Mouse (Mus musculus) retina, adult 2 months (tissue): Measurements from ENCODE around the gene Rpusd4.

ENCODE experiments used
- DNase-seq: peaks from one replicate; pipeline ENCODE4 v3.0.0-alpha.2; 2012; ENCODE audit warnings: low read depth, low spot score

Gene Rpusd4

GRCm38 (mm10) chr9:35286351-35286750 lies 18.7 kb downstream of the Rpusd4 start:
- no peak for DNase-seq

GRCm38 (mm10) chr9:35289992-35290391 lies 22.3 kb downstream of the Rpusd4 start:
- DNase-seq, result no peak

GRCm38 (mm10) chr9:35290417-35290816 lies 22.8 kb downstream of the Rpusd4 start:
- no peak for DNase-seq

- no peak for DNase-seq
Measured at GRCm38 (mm10) chr9:35290916-35291315, 23.3 kb downstream of the Rpusd4 start.

GRCm38 (mm10) chr9:35293465-35293864 lies 25.8 kb downstream of the Rpusd4 start:
- DNase-seq, result no peak

- DNase-seq, result no peak
Measured at GRCm38 (mm10) chr9:35297791-35298190, 30.1 kb downstream of the Rpusd4 start.

- no peak for DNase-seq
Measured at GRCm38 (mm10) chr9:35302172-35302571, 34.5 kb downstream of the Rpusd4 start.

- DNase-seq, result no peak
Measured at GRCm38 (mm10) chr9:35307461-35307860, 39.8 kb downstream of the Rpusd4 start.

GRCm38 (mm10) chr9:35310377-35310776 lies 42.7 kb downstream of the Rpusd4 start:
- no peak for DNase-seq

GRCm38 (mm10) chr9:35312516-35312915 lies 44.9 kb downstream of the Rpusd4 start:
- no peak for DNase-seq

GRCm38 (mm10) chr9:35313601-35314000 lies 45.9 kb downstream of the Rpusd4 start:
- no peak for DNase-seq

GRCm38 (mm10) chr9:35314254-35314653 lies 46.6 kb downstream of the Rpusd4 start:
- no peak for DNase-seq

GRCm38 (mm10) chr9:35316771-35317211 lies 49.1 kb downstream of the Rpusd4 start:
- no peak for DNase-seq

- DNase-seq, result no peak
Measured at GRCm38 (mm10) chr9:35317233-35317980, 49.7 kb downstream of the Rpusd4 start.

- no peak for DNase-seq
Measured at GRCm38 (mm10) chr9:35318537-35319172, 51.0 kb downstream of the Rpusd4 start.

- DNase-seq, result no peak
Measured at GRCm38 (mm10) chr9:35320288-35320687, 52.6 kb downstream of the Rpusd4 start.

- DNase-seq, result no peak
Measured at GRCm38 (mm10) chr9:35323974-35324373, 56.3 kb downstream of the Rpusd4 start.

- DNase-seq, result no peak
Measured at GRCm38 (mm10) chr9:35324571-35324970, 56.9 kb downstream of the Rpusd4 start.

GRCm38 (mm10) chr9:35326644-35327263 lies 59.1 kb downstream of the Rpusd4 start:
- DNase-seq, result no peak
